Mouse (Mus musculus): ENCODE measurements around the gene Lrrc4. TPM values are rescaled to one million over a fixed set of nuclear protein-coding genes. Genes with fewer than 3 reads are reported as not detected.

Lrrc4 gene
- polyA plus RNA-seq, 1 experiment from 2014 or later: 7.2 TPM

DNA sequence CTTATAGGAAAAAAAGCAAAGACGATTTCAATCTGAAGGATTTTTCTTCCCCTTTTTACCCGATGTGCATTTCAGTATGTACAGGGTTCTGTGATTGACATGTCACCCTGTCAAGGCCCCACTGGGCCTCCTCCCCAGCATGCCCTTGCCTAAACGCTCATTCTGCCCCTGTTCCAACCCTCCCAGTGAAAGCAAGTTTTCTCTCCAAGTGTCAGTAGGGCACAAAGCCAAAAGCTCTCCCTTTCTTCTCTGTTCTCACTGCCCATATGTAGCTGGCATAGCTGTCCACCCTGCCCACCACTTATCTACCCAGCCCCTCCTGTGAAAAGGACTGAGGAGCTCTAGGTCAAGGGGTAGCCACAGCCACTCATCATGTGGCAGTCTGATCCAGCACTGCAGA is 17.8 kb upstream of the Lrrc4 start:
- H3K9me3 ChIP-seq (ENCODE audit: control insufficient read depth, low read length): no peaks in the 10 kb centered on the region
- WGBS: 74% methylated on average over 3 of the region's 3 CpGs
- DNase-seq (ENCODE audit: low spot score) (no peak), ATAC-seq (ENCODE audit: insufficient read depth, low FRiP score, low TSS enrichment) (no peak)
- no peaks in the 10 kb centered on the region for H3K27me3 ChIP-seq (ENCODE audit: control insufficient read depth, insufficient read depth, low read length)
- H3K4me3 ChIP-seq (ENCODE audit: low read depth, low read length): no peak overlapping the region
- no peak overlapping the region for H3K9ac ChIP-seq (ENCODE audit: low read length)
- no peak overlapping the region for H3K4me2 ChIP-seq (ENCODE audit: low read depth)
- H3K27ac ChIP-seq (ENCODE audit: low read depth, low read length): no peak overlapping the region
- H3K4me1 ChIP-seq (ENCODE audit: control insufficient read depth, insufficient read depth, low read length): peaks cover 21% of the 10 kb centered on the region
- no peaks in the 10 kb centered on the region for H3K36me3 ChIP-seq (ENCODE audit: control insufficient read depth, insufficient read depth, low read length)

DNA sequence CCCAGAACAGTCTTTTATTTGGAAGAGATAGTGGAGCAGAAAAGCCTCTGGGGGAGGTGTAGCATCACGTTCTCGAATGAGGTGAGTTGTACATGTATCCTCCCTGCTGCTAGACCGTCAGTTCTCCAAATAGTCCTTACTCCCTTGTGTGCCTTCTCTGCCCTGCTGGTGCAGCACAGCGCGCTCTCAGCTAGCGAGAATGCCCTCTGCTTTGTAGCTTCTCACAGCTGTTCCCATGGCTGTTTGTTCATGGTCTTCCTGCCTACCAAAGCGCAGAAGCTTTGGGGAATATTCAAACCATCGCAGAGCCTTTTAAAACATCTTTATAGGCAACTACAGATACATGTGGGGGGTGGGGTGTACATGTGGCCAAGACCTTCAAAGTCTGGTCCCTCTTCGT is 17.3 kb upstream of the Lrrc4 start:
- 69% methylated on average over 9 of the region's 9 CpGs for WGBS
- Histone ChIP-seq H3K9me3 (ENCODE audit: control insufficient read depth, low read length) (no peaks in the 10 kb centered on the region), H3K27ac (ENCODE audit: low read depth, low read length) (no peak overlapping the region), H3K4me2 (ENCODE audit: low read depth) (no peak overlapping the region), H3K4me3 (ENCODE audit: low read depth, low read length) (no peak overlapping the region), H3K36me3 (ENCODE audit: control insufficient read depth, insufficient read depth, low read length) (no peaks in the 10 kb centered on the region), H3K4me1 (ENCODE audit: control insufficient read depth, insufficient read depth, low read length) (peaks cover 19% of the 10 kb centered on the region), H3K9ac (ENCODE audit: low read length) (no peak overlapping the region), H3K27me3 (ENCODE audit: control insufficient read depth, insufficient read depth, low read length) (no peaks in the 10 kb centered on the region)
- ATAC-seq (ENCODE audit: insufficient read depth, low FRiP score, low TSS enrichment) (no peak), DNase-seq (ENCODE audit: low spot score) (no peak)

DNA sequence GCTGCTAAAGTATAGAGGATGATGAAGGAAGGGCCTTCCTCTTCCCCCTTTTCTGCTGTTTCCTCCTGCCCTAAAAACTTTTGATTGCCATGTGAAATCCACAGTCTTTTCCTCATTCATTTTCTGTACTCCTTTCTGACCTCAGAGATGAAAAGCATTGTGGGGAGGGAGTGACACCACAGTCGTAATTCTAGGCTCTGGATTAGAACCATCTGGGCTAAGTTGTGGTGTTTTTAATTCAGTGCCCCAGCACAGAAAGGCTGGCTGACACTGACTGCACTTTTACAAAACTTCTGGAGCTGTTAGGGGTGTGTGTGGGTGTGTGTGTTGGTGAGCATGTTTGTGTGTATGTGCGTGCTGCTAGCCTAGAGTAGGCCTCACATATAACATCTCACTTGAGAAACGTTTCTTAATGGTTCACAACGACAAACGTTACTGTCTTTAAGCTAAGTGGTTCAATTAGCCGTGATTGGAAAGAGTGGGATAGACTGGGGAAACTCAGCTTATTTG is 16.8 kb upstream of the Lrrc4 start:
- Histone ChIP-seq H3K27ac (ENCODE audit: low read depth, low read length) (no peak overlapping the region), H3K4me3 (ENCODE audit: low read depth, low read length) (no peak overlapping the region), H3K4me2 (ENCODE audit: low read depth) (no peak overlapping the region), H3K27me3 (ENCODE audit: control insufficient read depth, insufficient read depth, low read length) (no peaks in the 10 kb centered on the region), H3K4me1 (ENCODE audit: control insufficient read depth, insufficient read depth, low read length) (peaks cover 13% of the 10 kb centered on the region), H3K36me3 (ENCODE audit: control insufficient read depth, insufficient read depth, low read length) (no peaks in the 10 kb centered on the region), H3K9me3 (ENCODE audit: control insufficient read depth, low read length) (no peaks in the 10 kb centered on the region), H3K9ac (ENCODE audit: low read length) (no peak overlapping the region)
- ATAC-seq (ENCODE audit: insufficient read depth, low FRiP score, low TSS enrichment): no peak
- DNase-seq (ENCODE audit: low spot score): no peak
- 64% methylated on average over 6 of the region's 6 CpGs for WGBS

DNA sequence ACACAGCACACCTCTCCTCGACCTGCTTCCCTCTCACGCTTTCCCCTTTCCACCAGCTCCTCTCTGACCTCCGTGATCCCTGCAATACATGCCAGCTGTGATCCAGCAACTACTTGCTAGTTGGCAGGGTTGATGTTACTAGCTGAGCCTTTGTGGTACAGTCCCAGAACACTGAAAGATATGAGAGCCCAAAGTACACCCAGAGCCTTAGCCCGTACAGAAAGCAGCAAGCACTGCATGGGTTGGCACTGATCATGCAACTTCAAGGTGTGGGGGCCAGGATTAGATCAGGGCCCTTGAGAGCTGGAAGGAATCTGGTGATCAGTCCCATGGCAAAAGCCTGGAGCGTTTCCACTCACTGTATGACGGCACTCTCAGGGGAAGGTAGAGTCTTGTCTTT is 16.1 kb upstream of the Lrrc4 start:
- WGBS: 77% methylated on average over 6 of the region's 6 CpGs
- no peaks in the 10 kb centered on the region for H3K9me3 ChIP-seq (ENCODE audit: control insufficient read depth, low read length)
- ATAC-seq (ENCODE audit: insufficient read depth, low FRiP score, low TSS enrichment) (no peak), DNase-seq (ENCODE audit: low spot score) (no peak)
- H3K9ac ChIP-seq (ENCODE audit: low read length): no peak overlapping the region
- H3K4me3 ChIP-seq (ENCODE audit: low read depth, low read length): no peak overlapping the region
- H3K4me1 ChIP-seq (ENCODE audit: control insufficient read depth, insufficient read depth, low read length): peaks cover 16% of the 10 kb centered on the region
- H3K36me3 ChIP-seq (ENCODE audit: control insufficient read depth, insufficient read depth, low read length): no peaks in the 10 kb centered on the region
- H3K4me2 ChIP-seq (ENCODE audit: low read depth): no peak overlapping the region
- no peak overlapping the region for H3K27ac ChIP-seq (ENCODE audit: low read depth, low read length)
- H3K27me3 ChIP-seq (ENCODE audit: control insufficient read depth, insufficient read depth, low read length): no peaks in the 10 kb centered on the region

DNA sequence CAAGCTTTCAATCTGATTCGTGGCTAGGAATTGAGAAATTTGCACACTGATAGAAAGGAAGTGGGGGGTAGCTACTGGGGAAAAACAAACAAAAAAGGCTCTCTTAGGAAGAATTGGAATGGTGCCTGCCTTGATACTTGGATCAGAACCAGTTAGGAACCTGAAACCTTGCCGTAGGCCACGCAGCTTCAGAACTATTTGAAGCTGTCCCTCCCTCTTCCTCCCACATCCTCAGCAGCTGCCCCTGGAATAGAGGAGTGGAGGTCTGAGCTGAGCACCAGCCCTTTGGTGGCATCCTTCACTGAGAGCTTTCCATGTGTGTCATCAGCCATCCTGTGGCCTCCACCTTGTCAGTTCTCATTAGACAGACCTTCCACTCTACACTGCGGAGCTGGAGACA is 14.1 kb upstream of the Lrrc4 start:
- no peak for ATAC-seq (ENCODE audit: insufficient read depth, low FRiP score, low TSS enrichment)
- no peak for DNase-seq (ENCODE audit: low spot score)

DNA sequence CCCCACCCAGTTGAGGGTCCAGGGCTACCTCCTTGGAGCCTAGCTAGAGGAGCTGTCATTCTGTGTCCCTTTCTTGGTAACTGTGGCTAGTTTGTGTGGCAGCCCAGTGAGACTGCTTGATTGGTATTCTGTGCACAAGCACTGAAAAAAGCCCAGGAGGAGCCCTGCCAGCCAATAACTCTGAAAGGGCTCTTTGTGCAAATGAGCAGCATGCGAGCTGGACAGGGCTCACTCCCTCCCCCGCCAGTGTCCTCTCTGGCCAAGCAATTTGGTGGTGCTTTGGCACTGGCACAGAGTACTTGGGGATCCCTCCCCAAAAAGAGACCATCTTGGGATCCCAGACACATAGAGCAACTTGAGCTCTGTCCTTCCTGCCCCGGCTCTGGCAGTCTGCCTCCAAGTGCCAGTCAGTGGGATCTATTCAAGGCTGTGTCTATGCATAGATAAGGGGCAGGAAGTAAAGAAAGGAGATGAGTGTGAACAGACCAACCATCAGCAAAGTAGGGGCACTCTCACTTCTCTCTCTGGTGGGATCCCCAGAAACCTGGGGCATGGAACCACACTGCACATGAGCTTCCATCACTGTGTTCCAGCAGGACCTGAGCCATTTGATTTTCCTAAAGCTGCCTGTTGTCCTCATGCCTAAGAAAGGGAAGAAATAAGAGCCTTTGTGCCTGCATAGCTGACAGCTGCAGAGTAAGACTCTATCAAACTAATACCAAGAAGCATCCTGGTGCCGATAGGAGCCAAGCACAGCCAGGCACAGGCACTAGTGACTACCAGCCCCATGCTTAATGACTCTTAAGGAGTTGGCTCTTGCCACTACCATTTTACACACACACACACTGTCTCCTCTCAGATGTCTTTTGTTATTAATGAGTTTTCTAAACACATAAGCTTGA is 11.1 kb upstream of the Lrrc4 start:
- no peak overlapping the region for H3K9ac ChIP-seq (ENCODE audit: low read length)
- H3K27me3 ChIP-seq (ENCODE audit: control insufficient read depth, insufficient read depth, low read length): no peaks in the 10 kb centered on the region
- WGBS: 45% methylated on average over 4 of the region's 4 CpGs
- ATAC-seq (ENCODE audit: insufficient read depth, low FRiP score, low TSS enrichment) (peak; percentile 90), DNase-seq (ENCODE audit: low spot score) (peak; percentile 68)
- H3K4me3 ChIP-seq (ENCODE audit: low read depth, low read length): no peak overlapping the region
- H3K9me3 ChIP-seq (ENCODE audit: control insufficient read depth, low read length): no peaks in the 10 kb centered on the region
- H3K36me3 ChIP-seq (ENCODE audit: control insufficient read depth, insufficient read depth, low read length): no peaks in the 10 kb centered on the region
- peak overlapping the region; percentile 45 for H3K27ac ChIP-seq (ENCODE audit: low read depth, low read length)
- no peak overlapping the region for H3K4me2 ChIP-seq (ENCODE audit: low read depth)
- H3K4me1 ChIP-seq (ENCODE audit: control insufficient read depth, insufficient read depth, low read length): peaks cover 10% of the 10 kb centered on the region

More for the DNA sequence above, 14.1 kb upstream of the Lrrc4 start:
- Histone ChIP-seq H3K4me1 (ENCODE audit: control insufficient read depth, insufficient read depth, low read length) (peaks cover 20% of the 10 kb centered on the region), H3K27ac (ENCODE audit: low read depth, low read length) (no peak overlapping the region), H3K27me3 (ENCODE audit: control insufficient read depth, insufficient read depth, low read length) (no peaks in the 10 kb centered on the region), H3K4me3 (ENCODE audit: low read depth, low read length) (no peak overlapping the region), H3K36me3 (ENCODE audit: control insufficient read depth, insufficient read depth, low read length) (no peaks in the 10 kb centered on the region), H3K4me2 (ENCODE audit: low read depth) (no peak overlapping the region), H3K9me3 (ENCODE audit: control insufficient read depth, low read length) (no peaks in the 10 kb centered on the region), H3K9ac (ENCODE audit: low read length) (no peak overlapping the region)
- WGBS: 71% methylated on average over 4 of the region's 4 CpGs

DNA sequence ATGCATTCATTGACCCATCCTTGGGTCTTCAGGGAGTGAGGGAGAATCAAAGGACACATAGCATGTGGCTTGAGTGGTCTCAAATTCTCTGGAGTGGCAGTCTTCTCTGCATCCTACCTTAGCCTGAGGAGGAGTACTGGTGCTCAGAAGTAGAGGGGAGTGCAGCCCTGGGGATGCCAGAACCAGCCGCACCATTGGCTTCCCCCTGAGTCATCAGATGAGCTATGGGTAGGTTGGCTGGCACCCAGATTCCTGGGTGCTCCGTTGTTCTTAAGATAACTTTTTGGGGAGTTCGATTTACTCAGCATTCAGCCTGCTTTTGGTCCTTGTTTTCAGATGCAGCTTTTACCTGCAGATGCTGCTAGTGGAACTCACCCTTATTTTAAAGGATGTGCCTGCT is 10.0 kb upstream of the Lrrc4 start:
- H3K9me3 ChIP-seq (ENCODE audit: control insufficient read depth, low read length): no peaks in the 10 kb centered on the region
- no peak for ATAC-seq (ENCODE audit: insufficient read depth, low FRiP score, low TSS enrichment)
- H3K4me2 ChIP-seq (ENCODE audit: low read depth): no peak overlapping the region
- H3K27ac ChIP-seq (ENCODE audit: low read depth, low read length): no peak overlapping the region
- no peak overlapping the region for H3K9ac ChIP-seq (ENCODE audit: low read length)
- no peak for DNase-seq (ENCODE audit: low spot score)
- no peaks in the 10 kb centered on the region for H3K36me3 ChIP-seq (ENCODE audit: control insufficient read depth, insufficient read depth, low read length)
- no peak overlapping the region for H3K4me3 ChIP-seq (ENCODE audit: low read depth, low read length)
- H3K27me3 ChIP-seq (ENCODE audit: control insufficient read depth, insufficient read depth, low read length): no peaks in the 10 kb centered on the region
- WGBS: 95% methylated on average over 3 of the region's 3 CpGs
- peaks cover 10% of the 10 kb centered on the region for H3K4me1 ChIP-seq (ENCODE audit: control insufficient read depth, insufficient read depth, low read length)

DNA sequence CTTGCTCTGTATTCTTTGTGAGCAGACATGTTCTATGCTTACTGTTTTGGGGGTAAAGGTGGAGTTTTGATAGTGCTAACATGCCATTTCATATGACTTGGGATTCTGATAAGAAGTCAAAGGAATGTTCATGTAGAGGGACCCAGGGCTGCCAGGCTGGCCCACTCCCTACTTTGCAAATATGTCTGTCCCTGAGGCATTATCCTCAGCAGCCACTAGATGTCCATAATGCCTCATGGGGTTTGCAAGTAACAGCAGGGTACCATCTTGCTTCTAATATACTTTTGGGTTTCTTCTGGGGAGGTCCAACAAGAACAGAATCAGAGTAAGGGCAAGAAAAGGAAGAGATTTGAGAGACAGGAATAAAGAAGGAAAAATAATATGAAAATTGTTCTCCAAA is 5.1 kb upstream of the Lrrc4 start:
- no peak overlapping the region for H3K9ac ChIP-seq (ENCODE audit: low read length)
- peaks cover 6% of the 10 kb centered on the region for H3K4me1 ChIP-seq (ENCODE audit: control insufficient read depth, insufficient read depth, low read length)
- no peaks in the 10 kb centered on the region for H3K27me3 ChIP-seq (ENCODE audit: control insufficient read depth, insufficient read depth, low read length)
- no peak for DNase-seq (ENCODE audit: low spot score)
- H3K9me3 ChIP-seq (ENCODE audit: control insufficient read depth, low read length): no peaks in the 10 kb centered on the region
- H3K27ac ChIP-seq (ENCODE audit: low read depth, low read length): no peak overlapping the region
- H3K4me3 ChIP-seq (ENCODE audit: low read depth, low read length): no peak overlapping the region
- no peak overlapping the region for H3K4me2 ChIP-seq (ENCODE audit: low read depth)
- ATAC-seq (ENCODE audit: insufficient read depth, low FRiP score, low TSS enrichment): no peak
- no peaks in the 10 kb centered on the region for H3K36me3 ChIP-seq (ENCODE audit: control insufficient read depth, insufficient read depth, low read length)

DNA sequence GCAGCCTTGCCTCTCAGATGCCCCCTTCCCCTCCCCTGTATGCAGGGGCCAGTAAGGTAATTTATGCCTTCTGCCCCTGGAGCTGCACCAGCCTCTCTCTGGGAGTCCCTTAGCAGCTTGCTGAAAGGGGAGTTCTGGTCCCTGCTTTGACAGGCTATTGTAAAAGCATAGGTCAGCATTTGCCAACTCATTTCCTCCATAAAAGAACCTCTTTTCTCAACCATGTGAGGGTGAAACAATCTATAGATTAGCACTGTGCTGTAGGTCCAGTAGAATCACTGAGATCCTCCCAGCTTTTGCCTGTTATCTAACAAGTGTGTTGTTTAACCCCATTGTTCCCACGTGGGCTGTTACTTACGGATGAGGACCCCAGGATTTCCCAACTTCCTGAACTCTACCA is 2.5 kb upstream of the Lrrc4 start:
- Histone ChIP-seq H3K27ac (ENCODE audit: low read depth, low read length) (no peak overlapping the region), H3K27me3 (ENCODE audit: control insufficient read depth, insufficient read depth, low read length) (peaks cover 4% of the 10 kb centered on the region; the same call in 1 of the 2 replicates), H3K4me2 (ENCODE audit: low read depth) (peak overlapping the region; percentile 94), H3K4me1 (ENCODE audit: control insufficient read depth, insufficient read depth, low read length) (peaks cover 23% of the 10 kb centered on the region), H3K4me3 (ENCODE audit: low read depth, low read length) (peak overlapping the region; percentile 84), H3K9me3 (ENCODE audit: control insufficient read depth, low read length) (no peaks in the 10 kb centered on the region), H3K36me3 (ENCODE audit: control insufficient read depth, insufficient read depth, low read length) (0 out of 2 replicates have a peak, but pooled peaks cover 2% of the 10 kb centered on the region), H3K9ac (ENCODE audit: low read length) (peak overlapping the region; percentile 95; the same call in 1 of the 2 replicates)
- DNase-seq (ENCODE audit: low spot score) (no peak), ATAC-seq (ENCODE audit: insufficient read depth, low FRiP score, low TSS enrichment) (peak; percentile 24; the same call in 1 of the 2 replicates)
- 18% methylated on average over 2 of the region's 2 CpGs for WGBS
